Comparison of ENCODE assay signal across 31 mouse cellular contexts in the genomic region with DNA sequence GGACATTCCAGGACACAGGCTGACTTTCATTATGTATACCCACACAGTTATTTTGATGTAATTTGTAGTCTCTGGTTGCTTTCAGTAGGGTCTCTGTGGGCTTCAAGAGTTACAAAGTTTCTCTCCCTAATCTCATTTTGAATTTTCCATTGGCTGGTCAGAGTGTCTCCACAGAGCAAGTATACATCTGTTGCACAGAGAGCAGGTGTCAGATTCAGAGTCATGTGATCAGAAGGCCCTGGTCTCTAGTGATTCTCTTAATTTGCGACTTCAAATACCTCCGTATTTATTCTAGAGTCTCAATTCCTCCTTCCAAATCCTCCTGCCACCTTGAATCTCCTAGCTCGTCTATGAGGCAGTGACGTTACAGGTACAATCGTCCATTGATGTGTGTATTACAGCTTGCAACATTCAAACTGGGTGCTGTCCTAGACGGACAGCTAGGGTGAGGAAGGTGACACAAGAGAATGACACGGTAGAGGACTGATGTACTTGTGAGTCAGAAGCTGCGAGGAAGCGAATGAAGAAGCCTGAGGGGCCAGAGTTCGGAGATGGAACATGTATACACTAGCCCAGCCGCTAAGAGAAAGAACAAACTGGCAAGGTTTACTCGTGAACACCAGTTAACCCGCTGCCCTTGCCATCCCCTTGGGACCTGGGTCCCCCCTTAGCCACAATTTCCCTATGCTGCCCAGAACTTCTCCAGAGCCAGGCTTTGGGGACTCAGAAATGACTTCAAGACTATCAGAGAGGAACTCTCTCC. TPM values are rescaled to one million over a fixed set of nuclear protein-coding genes. Genes with fewer than 3 reads are reported as not detected.
A peak's percentile ranks its signal among the peaks of the same experiment; 100 is the strongest.
DNase-seq lines count a peak whose midpoint lies in the region; ATAC-seq and TF ChIP-seq lines count a peak whose summit lies in the region.
"Had no signal": no experiment of that assay in that cellular context is flagged by ENCODE, and none has a peak within 500 bp of the region (broad histone marks: within the 10 kb centered on the region; RNA-seq: fewer than 3 reads in every experiment).

No protein-coding gene starts in this region.

- intact Hi-C loops in left cerebral cortex, postnatal 25 days (cut with DNase I): no loop called here

- H3K4me2 ChIP-seq in intestine, embryonic 15.5 days (replicated peaks): peak overlapping the region; percentile 75; the same call in 1 of the 2 replicates
- no peak overlapping the region for H3K4me2 ChIP-seq in intestine, postnatal 0 days (replicated peaks; ENCODE audit: low read depth)
- H3K4me2 ChIP-seq in embryonic facial prominence, embryonic 15.5 days (replicated peaks): no peak overlapping the region
- no peak overlapping the region for H3K4me2 ChIP-seq in stomach, postnatal 0 days (replicated peaks; ENCODE audit: low read depth)

- no peak for ATAC-seq in intestine, embryonic 15.5 days
- ATAC-seq in intestine, postnatal 0 days: no peak
- ATAC-seq in embryonic facial prominence, embryonic 15.5 days (ENCODE audit: insufficient number of reproducible peaks, low FRiP score, low TSS enrichment, low read depth): no peak
- no peak for ATAC-seq in stomach, postnatal 0 days (ENCODE audit: low FRiP score, low TSS enrichment)

- DNase-seq in A20 (ENCODE audit: low read depth, low spot score): peak; percentile 73
- DNase-seq in B cell, adult 2 months: peak; percentile 31 to 35
- no peak for DNase-seq in left cerebral cortex, adult 18-20 months (ENCODE audit: low spot score in 2 of 2)
- DNase-seq in left cerebral cortex, postnatal 25 days (ENCODE audit: low spot score in 2 of 2): no peak
- no peak for DNase-seq in stomach, postnatal 0 days (ENCODE audit: low spot score)
- DNase-seq: adrenal gland, postnatal 14 days; cerebellum, adult 9-10 months; forebrain, postnatal 0 days; kidney, adult 9 months; kidney, postnatal 25 days; lung, adult 2 months; right cerebral cortex, postnatal 4 days; thymus, postnatal 14 days had no signal

- H3K9me3 ChIP-seq in intestine, embryonic 15.5 days: no peaks in the 10 kb centered on the region
- no peaks in the 10 kb centered on the region for H3K9me3 ChIP-seq in intestine, postnatal 0 days (ENCODE audit: control insufficient read depth)
- H3K9me3 ChIP-seq in embryonic facial prominence, embryonic 15.5 days (replicated peaks): no peaks in the 10 kb centered on the region
- no peaks in the 10 kb centered on the region for H3K9me3 ChIP-seq in stomach, postnatal 0 days (ENCODE audit: control insufficient read depth, low read length)
- H3K9me3 ChIP-seq: limb, embryonic 12.5 days; liver, embryonic 12.5 days; megakaryocyte, embryonic 14.5 days; midbrain, embryonic 13.5 days; neural tube, embryonic 12.5 days had no signal

- no peak for TF ChIP-seq EP300 in stomach, postnatal 0 days (optimal IDR thresholded peaks at IDR 0.05)

- H3K27ac ChIP-seq in intestine, embryonic 15.5 days: no peak overlapping the region
- no peak overlapping the region for H3K27ac ChIP-seq in intestine, postnatal 0 days (ENCODE audit: low read depth, low read length)
- no peak overlapping the region for H3K27ac ChIP-seq in embryonic facial prominence, embryonic 15.5 days (replicated peaks)
- no peak overlapping the region for H3K27ac ChIP-seq in stomach, postnatal 0 days (replicated peaks)
- H3K27ac ChIP-seq: liver, embryonic 12.5 days; midbrain, embryonic 13.5 days; neural tube, embryonic 12.5 days had no signal

- H3K36me3 ChIP-seq in intestine, embryonic 15.5 days: peaks cover 5% of the 10 kb centered on the region
- peaks cover 23% of the 10 kb centered on the region for H3K36me3 ChIP-seq in intestine, postnatal 0 days (ENCODE audit: control insufficient read depth, insufficient read depth)
- H3K36me3 ChIP-seq in embryonic facial prominence, embryonic 15.5 days: 0 out of 2 replicates have a peak, but pooled peaks cover 6% of the 10 kb centered on the region
- H3K36me3 ChIP-seq in stomach, postnatal 0 days (ENCODE audit: control insufficient read depth, insufficient read depth, low read length): no peaks in the 10 kb centered on the region; the same call in 1 of the 2 replicates
- H3K36me3 ChIP-seq: liver, embryonic 12.5 days; midbrain, embryonic 13.5 days; neural tube, embryonic 12.5 days had no signal

- H3K9ac ChIP-seq in intestine, embryonic 15.5 days: no peak overlapping the region
- H3K9ac ChIP-seq in intestine, postnatal 0 days (ENCODE audit: low read depth, low read length): no peak overlapping the region
- H3K9ac ChIP-seq in embryonic facial prominence, embryonic 15.5 days: no peak overlapping the region
- no peak overlapping the region for H3K9ac ChIP-seq in stomach, postnatal 0 days (ENCODE audit: low read length)
- H3K9ac ChIP-seq: forebrain, postnatal 0 days; liver, embryonic 12.5 days had no signal

- H3K27me3 ChIP-seq in intestine, embryonic 15.5 days (replicated peaks): no peaks in the 10 kb centered on the region
- H3K27me3 ChIP-seq in intestine, postnatal 0 days (replicated peaks; ENCODE audit: control insufficient read depth, insufficient read depth, low read length): no peaks in the 10 kb centered on the region
- H3K27me3 ChIP-seq in embryonic facial prominence, embryonic 15.5 days: no peaks in the 10 kb centered on the region
- H3K27me3 ChIP-seq in stomach, postnatal 0 days (ENCODE audit: control insufficient read depth, insufficient read depth, low read length): no peaks in the 10 kb centered on the region
- H3K27me3 ChIP-seq: megakaryocyte, embryonic 14.5 days had no signal

- peaks cover 30% of the 10 kb centered on the region for H3K4me1 ChIP-seq in intestine, embryonic 15.5 days (replicated peaks)
- 0 out of 2 replicates have a peak, but pooled peaks cover 3% of the 10 kb centered on the region for H3K4me1 ChIP-seq in intestine, postnatal 0 days (replicated peaks; ENCODE audit: control insufficient read depth, insufficient read depth, low read length)
- H3K4me1 ChIP-seq in embryonic facial prominence, embryonic 15.5 days: peaks cover 24% of the 10 kb centered on the region
- H3K4me1 ChIP-seq in stomach, postnatal 0 days (replicated peaks; ENCODE audit: control insufficient read depth, insufficient read depth): peaks cover 3% of the 10 kb centered on the region; the same call in 1 of the 2 replicates

- TF ChIP-seq CTCF in intestine, postnatal 0 days (IDR thresholded peaks at IDR 0.05; ENCODE audit: low read depth): no peak
- no peak for TF ChIP-seq CTCF in stomach, postnatal 0 days (IDR thresholded peaks at IDR 0.05; ENCODE audit: low read depth)

- 78% methylated on average over 13 of the region's 13 CpGs for WGBS in intestine, embryonic 15.5 days
- 77% methylated on average over 13 of the region's 13 CpGs for WGBS in intestine, postnatal 0 days
- WGBS in embryonic facial prominence, embryonic 15.5 days: 58% methylated on average over 13 of the region's 13 CpGs
- WGBS in stomach, postnatal 0 days: 68% methylated on average over 13 of the region's 13 CpGs

- H3K4me3 ChIP-seq in intestine, embryonic 15.5 days (replicated peaks): no peak overlapping the region
- H3K4me3 ChIP-seq in intestine, postnatal 0 days (ENCODE audit: low read depth, low read length): no peak overlapping the region
- 0 out of 2 replicates have a peak overlapping the region, but pooled peaks have one; percentile 72 for H3K4me3 ChIP-seq in embryonic facial prominence, embryonic 15.5 days (replicated peaks)
- no peak overlapping the region for H3K4me3 ChIP-seq in stomach, postnatal 0 days (ENCODE audit: low read depth, low read length)

RNA-seq across cellular contexts. Expression of gene Irf1, which starts 1.2 kb away (rescaled TPM):
- polyA plus RNA-seq in intestine, embryonic 15.5 days (2015; fragmentation: Nextera tagmentation; extraction: Ambion mirVana): 43.5 and 45.9 TPM in 2 replicates
- polyA plus RNA-seq in intestine, postnatal 0 days (2015; fragmentation: Nextera tagmentation; extraction: Ambion mirVana): 64.3 and 76.1 TPM in 2 replicates
- 14.8 and 16.2 TPM in 2 replicates for polyA plus RNA-seq in embryonic facial prominence, embryonic 15.5 days (2015; fragmentation: Nextera tagmentation; extraction: Ambion mirVana)
- 1 to 10 TPM; 7.8 to 8.3 TPM for total RNA-seq in left cerebral cortex, adult 18-20 months (2021)
- 1 to 10 TPM; 5.9 to 6.8 TPM for total RNA-seq in left cerebral cortex, postnatal 25 days (2021)
- polyA plus RNA-seq in stomach, postnatal 0 days (2015; fragmentation: Nextera tagmentation; extraction: Ambion mirVana): 18.7 and 25.7 TPM in 2 replicates

RNA-seq across cellular contexts. Expression of gene Gm17334, which starts 4.4 kb away (rescaled TPM):
- polyA plus RNA-seq in intestine, embryonic 15.5 days (2015; fragmentation: Nextera tagmentation; extraction: Ambion mirVana): 0.26 and 0.32 TPM in 2 replicates
- polyA plus RNA-seq in intestine, postnatal 0 days (2015; fragmentation: Nextera tagmentation; extraction: Ambion mirVana): 0.17 and 0.67 TPM in 2 replicates
- 0.31 and 0.50 TPM in 2 replicates for polyA plus RNA-seq in embryonic facial prominence, embryonic 15.5 days (2015; fragmentation: Nextera tagmentation; extraction: Ambion mirVana)
- under 1 TPM; 0.63 to 0.84 TPM for total RNA-seq in left cerebral cortex, adult 18-20 months (2021)
- total RNA-seq in left cerebral cortex, postnatal 25 days (2021): under 1 TPM in 1 of 2 experiments, not detected in 1; 0.96 TPM
- polyA plus RNA-seq in stomach, postnatal 0 days (2015; fragmentation: Nextera tagmentation; extraction: Ambion mirVana): 0.17 TPM in 1 of 2 replicates, not detected in the other
- total RNA-seq: monocyte, adult 5-6 weeks had no signal
- polyA plus RNA-seq: forebrain, embryonic 11.5 days; forebrain, postnatal 0 days; heart, postnatal 0 days; hindbrain, embryonic 11.5 days; midbrain, embryonic 13.5 days; neural tube, embryonic 12.5 days; testis, adult 2 months had no signal

RNA-seq across cellular contexts. Expression of gene Il5, which starts 48.0 kb away (rescaled TPM):
- not detected in 2 replicates for polyA plus RNA-seq in intestine, embryonic 15.5 days (2015; fragmentation: Nextera tagmentation; extraction: Ambion mirVana)
- polyA plus RNA-seq in intestine, postnatal 0 days (2015; fragmentation: Nextera tagmentation; extraction: Ambion mirVana): not detected in 2 replicates
- polyA plus RNA-seq in embryonic facial prominence, embryonic 15.5 days (2015; fragmentation: Nextera tagmentation; extraction: Ambion mirVana): not detected in 2 replicates
- not detected for total RNA-seq in left cerebral cortex, adult 18-20 months (2021)
- total RNA-seq in left cerebral cortex, postnatal 25 days (2021): not detected
- polyA plus RNA-seq in stomach, postnatal 0 days (2015; fragmentation: Nextera tagmentation; extraction: Ambion mirVana): not detected in 2 replicates
- total RNA-seq: adrenal gland, postnatal 14 days; gastrocnemius, adult 8-10 months; layer of hippocampus, adult 2 months; layer of hippocampus, postnatal 25 days; monocyte, adult 5-6 weeks had no signal
- polyA plus RNA-seq: forebrain, embryonic 11.5 days; gonadal fat pad, adult 2 months; heart, embryonic 11.5 days; hindbrain, embryonic 11.5 days; limb, embryonic 12.5 days; liver, embryonic 12.5 days; midbrain, embryonic 13.5 days; neural tube, embryonic 12.5 days had no signal

Comparison
In these comparisons a context has a peak if more than half of its experiments do, and no peak if none do; other contexts are left out.
1. DNase-seq: peak in A20 (single experiment) and B cell, adult 2 months (2 of 2); none in left cerebral cortex, adult 18-20 months (0 of 2), left cerebral cortex, postnatal 25 days (0 of 2) and stomach, postnatal 0 days (single experiment).